Mouse (Mus musculus): ENCODE measurements around the gene Uqcr11. TPM values are rescaled to one million over a fixed set of nuclear protein-coding genes. Genes with fewer than 3 reads are reported as not detected.

The Uqcr11 gene
- total and polyA plus RNA-seq, 2 experiments from 2014 or later, result 379 to 638 TPM

- no peak overlapping the region for H3K4me3 ChIP-seq (ENCODE audit: low read depth, low read length)
- ATAC-seq (ENCODE audit: low FRiP score) (no peak), DNase-seq (ENCODE audit: low spot score) (no peak)
- H3K4me2 ChIP-seq (ENCODE audit: low read depth, low read length, poor library complexity, severe bottlenecking), result no peak overlapping the region
- 82% methylated on average over 4 of the region's 4 CpGs for WGBS
- H3K36me3 ChIP-seq (ENCODE audit: insufficient read depth, low read length), result no peaks in the 10 kb centered on the region
- H3K27ac ChIP-seq (ENCODE audit: low read depth, low read length), result no peak overlapping the region
- no peaks in the 10 kb centered on the region for H3K9me3 ChIP-seq (ENCODE audit: low read length)
- TF ChIP-seq CTCF (IDR thresholded peaks at IDR 0.05), result no peak
- H3K4me1 ChIP-seq (ENCODE audit: insufficient read depth, low read length), result no peaks in the 10 kb centered on the region
- H3K27me3 ChIP-seq (ENCODE audit: insufficient read depth, low read length), result no peaks in the 10 kb centered on the region
- H3K9ac ChIP-seq (replicated peaks; ENCODE audit: low read length, poor library complexity, severe bottlenecking), result no peak overlapping the region
These were observed 31.3 kb upstream of the Uqcr11 start for GRCm38 (mm10) chr10:80437973-80438372.

- WGBS, result 14% methylated on average over 9 of the region's 9 CpGs
- H3K9me3 ChIP-seq (ENCODE audit: low read length), result no peaks in the 10 kb centered on the region
- no peak overlapping the region for H3K4me2 ChIP-seq (ENCODE audit: low read depth, low read length, poor library complexity, severe bottlenecking)
- no peaks in the 10 kb centered on the region for H3K27me3 ChIP-seq (ENCODE audit: insufficient read depth, low read length)
- H3K9ac ChIP-seq (replicated peaks; ENCODE audit: low read length, poor library complexity, severe bottlenecking), result no peak overlapping the region
- no peak for TF ChIP-seq CTCF (IDR thresholded peaks at IDR 0.05)
- no peak overlapping the region for H3K27ac ChIP-seq (ENCODE audit: low read depth, low read length)
- no peaks in the 10 kb centered on the region for H3K36me3 ChIP-seq (ENCODE audit: insufficient read depth, low read length)
- H3K4me1 ChIP-seq (ENCODE audit: insufficient read depth, low read length), result peaks cover 11% of the 10 kb centered on the region
- DNase-seq (ENCODE audit: low spot score) (no peak), ATAC-seq (ENCODE audit: low FRiP score) (no peak)
- H3K4me3 ChIP-seq (ENCODE audit: low read depth, low read length), result no peak overlapping the region
These were observed 29.6 kb upstream of the Uqcr11 start for GRCm38 (mm10) chr10:80436276-80436675.

DNA sequence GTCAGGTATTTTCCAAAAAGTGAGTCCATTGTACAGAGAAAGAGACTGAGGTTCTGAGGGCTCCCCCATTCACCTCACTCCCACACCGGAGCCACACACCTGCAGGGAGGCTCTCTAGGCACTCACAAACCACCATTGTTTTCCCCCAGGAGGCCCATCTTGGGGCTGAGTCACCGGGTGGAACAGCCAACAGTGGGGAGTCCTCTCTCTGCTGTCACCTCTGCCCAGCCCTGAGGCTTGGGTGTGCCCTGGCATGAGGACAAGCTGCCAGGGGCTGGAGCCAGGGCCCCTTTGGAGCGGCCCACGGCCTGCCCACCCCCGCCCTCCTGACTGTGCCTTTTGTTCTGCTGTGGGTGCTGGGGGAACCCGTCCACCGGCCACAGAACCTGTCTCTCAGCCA lies 29.1 kb upstream of the Uqcr11 start:
- 36% methylated on average over 7 of the region's 7 CpGs for WGBS
- Histone ChIP-seq H3K27me3 (ENCODE audit: insufficient read depth, low read length) (no peaks in the 10 kb centered on the region), H3K9me3 (ENCODE audit: low read length) (no peaks in the 10 kb centered on the region), H3K9ac (replicated peaks; ENCODE audit: low read length, poor library complexity, severe bottlenecking) (no peak overlapping the region), H3K4me1 (ENCODE audit: insufficient read depth, low read length) (peaks cover 11% of the 10 kb centered on the region), H3K4me3 (ENCODE audit: low read depth, low read length) (no peak overlapping the region), H3K36me3 (ENCODE audit: insufficient read depth, low read length) (no peaks in the 10 kb centered on the region), H3K4me2 (ENCODE audit: low read depth, low read length, poor library complexity, severe bottlenecking) (no peak overlapping the region), H3K27ac (ENCODE audit: low read depth, low read length) (no peak overlapping the region)
- TF ChIP-seq CTCF (IDR thresholded peaks at IDR 0.05), result no peak
- ATAC-seq (ENCODE audit: low FRiP score) (no peak), DNase-seq (ENCODE audit: low spot score) (no peak)

DNA sequence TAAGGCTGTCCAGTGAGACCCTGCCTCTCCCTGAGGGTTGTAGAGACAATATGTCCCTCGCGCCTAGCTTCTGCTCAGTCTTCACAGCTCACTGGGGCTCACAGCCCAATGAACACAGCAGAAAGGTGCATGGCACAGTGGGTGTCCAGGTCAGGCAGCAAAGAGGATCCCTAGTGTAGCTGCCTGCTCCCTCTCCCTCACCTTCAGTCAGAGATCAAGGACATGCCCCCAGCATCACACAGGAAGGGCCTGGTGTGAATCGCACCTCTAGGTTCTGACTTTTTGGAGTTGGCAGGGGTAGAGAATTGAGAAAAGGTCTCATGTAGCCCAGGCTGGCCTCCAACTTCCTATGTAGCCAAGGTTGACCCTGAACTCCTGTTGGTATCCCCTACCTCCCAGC lies 28.2 kb upstream of the Uqcr11 start:
- no peak for ATAC-seq (ENCODE audit: low FRiP score)
- H3K27ac ChIP-seq (ENCODE audit: low read depth, low read length), result no peak overlapping the region
- H3K4me2 ChIP-seq (ENCODE audit: low read depth, low read length, poor library complexity, severe bottlenecking), result no peak overlapping the region
- no peak overlapping the region for H3K9ac ChIP-seq (replicated peaks; ENCODE audit: low read length, poor library complexity, severe bottlenecking)
- WGBS, result 75% methylated on average over 3 of the region's 3 CpGs
- peaks cover 11% of the 10 kb centered on the region for H3K4me1 ChIP-seq (ENCODE audit: insufficient read depth, low read length)
- no peaks in the 10 kb centered on the region for H3K9me3 ChIP-seq (ENCODE audit: low read length)
- no peak overlapping the region for H3K4me3 ChIP-seq (ENCODE audit: low read depth, low read length)
- DNase-seq (ENCODE audit: low spot score), result no peak
- H3K36me3 ChIP-seq (ENCODE audit: insufficient read depth, low read length), result peaks cover 4% of the 10 kb centered on the region
- H3K27me3 ChIP-seq (ENCODE audit: insufficient read depth, low read length), result no peaks in the 10 kb centered on the region
- no peak for TF ChIP-seq CTCF (IDR thresholded peaks at IDR 0.05)

DNA sequence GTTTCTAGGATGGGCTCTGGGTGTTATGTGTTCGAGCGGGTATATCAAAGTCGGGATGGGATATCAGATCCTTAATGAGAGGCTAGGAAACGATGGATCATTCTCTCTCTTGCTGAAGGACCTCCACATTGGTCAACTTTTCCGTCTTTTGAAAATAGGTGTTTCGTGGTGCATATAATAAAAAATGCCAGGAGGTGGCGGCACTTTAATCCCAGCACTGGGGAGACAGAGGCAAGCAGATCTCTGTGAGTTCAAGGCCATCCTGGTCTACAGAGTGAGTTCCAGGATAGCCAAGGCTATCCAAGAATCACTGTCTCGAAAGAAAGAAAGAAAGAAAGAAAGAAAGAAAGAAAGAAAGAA lies 27.6 kb upstream of the Uqcr11 start:
- no peak overlapping the region; the same call in 1 of the 2 replicates for H3K4me3 ChIP-seq (ENCODE audit: low read depth, low read length)

DNA sequence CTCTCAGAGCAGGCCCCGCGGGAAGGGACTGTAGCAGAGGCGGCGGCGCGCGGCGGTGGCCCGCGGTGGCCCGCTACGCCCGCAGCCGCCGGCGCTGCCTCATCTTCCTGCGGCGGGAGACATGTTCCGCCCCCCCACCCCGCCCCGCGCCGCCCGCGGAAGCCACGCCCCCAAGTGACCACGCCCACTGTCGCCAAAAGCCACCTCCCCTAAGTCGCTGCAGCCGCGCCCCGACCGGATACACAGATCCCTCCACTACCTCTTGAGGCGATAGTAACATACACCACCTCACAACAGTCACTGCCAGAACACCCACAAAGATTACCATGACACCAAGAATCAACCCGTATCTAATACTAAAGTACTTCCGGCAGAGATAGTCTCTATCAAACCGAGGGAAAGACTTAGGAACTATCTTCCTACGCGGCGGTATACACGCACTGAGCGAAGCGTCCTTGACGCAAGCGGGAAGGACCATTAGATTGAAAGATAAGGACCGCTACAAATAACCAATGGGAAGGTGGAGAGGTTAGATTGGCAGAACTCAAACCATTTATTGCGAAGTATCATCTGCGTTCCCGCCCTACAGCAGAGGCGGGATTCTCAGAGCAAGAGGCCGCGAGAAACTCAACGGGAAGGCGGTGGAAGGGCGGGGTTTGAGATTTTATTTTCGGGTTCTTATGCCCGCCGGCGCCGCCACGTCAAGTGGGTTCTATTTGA lies 27.0 kb upstream of the Uqcr11 start, which contains the start of gene Tcf3:
Gene Tcf3 (minus strand): TSS at position 135 of the 720 bp plus-strand sequence.
- peaks cover 11% of the 10 kb centered on the region for H3K4me1 ChIP-seq (ENCODE audit: insufficient read depth, low read length)
- H3K9me3 ChIP-seq (ENCODE audit: low read length), result no peaks in the 10 kb centered on the region
- H3K4me3 ChIP-seq (ENCODE audit: low read depth, low read length), result peak within 1 kb of the TSS; percentile 92
- H3K9ac ChIP-seq (replicated peaks; ENCODE audit: low read length, poor library complexity, severe bottlenecking), result peak within 1 kb of the TSS; percentile 95
- peak within 1 kb of the TSS; percentile 82 for H3K4me2 ChIP-seq (ENCODE audit: low read depth, low read length, poor library complexity, severe bottlenecking)
- peak within 1 kb of the TSS; percentile 94 for H3K27ac ChIP-seq (ENCODE audit: low read depth, low read length)
- H3K36me3 ChIP-seq (ENCODE audit: insufficient read depth, low read length), result peaks cover 14% of the 10 kb centered on the region
- ATAC-seq (ENCODE audit: low FRiP score) (peak; percentile 91), DNase-seq (ENCODE audit: low spot score) (peak; percentile 99)
- TF ChIP-seq CTCF (IDR thresholded peaks at IDR 0.05), result no peak
- H3K27me3 ChIP-seq (ENCODE audit: insufficient read depth, low read length), result no peaks in the 10 kb centered on the region
- under 1% methylated on average over 52 of the region's 61 CpGs for WGBS

More for the DNA sequence above, 27.6 kb upstream of the Uqcr11 start:
- Histone ChIP-seq H3K4me2 (ENCODE audit: low read depth, low read length, poor library complexity, severe bottlenecking) (no peak overlapping the region), H3K36me3 (ENCODE audit: insufficient read depth, low read length) (peaks cover 10% of the 10 kb centered on the region), H3K27ac (ENCODE audit: low read depth, low read length) (no peak overlapping the region), H3K9ac (replicated peaks; ENCODE audit: low read length, poor library complexity, severe bottlenecking) (no peak overlapping the region), H3K27me3 (ENCODE audit: insufficient read depth, low read length) (no peaks in the 10 kb centered on the region), H3K9me3 (ENCODE audit: low read length) (no peaks in the 10 kb centered on the region), H3K4me1 (ENCODE audit: insufficient read depth, low read length) (peaks cover 11% of the 10 kb centered on the region)
- peak; percentile 52 for TF ChIP-seq CTCF (IDR thresholded peaks at IDR 0.05)
- 9% methylated on average over 8 of the region's 8 CpGs for WGBS
- DNase-seq (ENCODE audit: low spot score) (no peak), ATAC-seq (ENCODE audit: low FRiP score) (no peak)

Data from midbrain, postnatal 0 days (tissue).